Mouse (Mus musculus): Measurements from ENCODE around the gene Slc10a6.

Gene Slc10a6

GRCm38 (mm10) chr5:103617191-103617590, 12.0 kb downstream of the Slc10a6 start:
- no peak for DNase-seq

DNA sequence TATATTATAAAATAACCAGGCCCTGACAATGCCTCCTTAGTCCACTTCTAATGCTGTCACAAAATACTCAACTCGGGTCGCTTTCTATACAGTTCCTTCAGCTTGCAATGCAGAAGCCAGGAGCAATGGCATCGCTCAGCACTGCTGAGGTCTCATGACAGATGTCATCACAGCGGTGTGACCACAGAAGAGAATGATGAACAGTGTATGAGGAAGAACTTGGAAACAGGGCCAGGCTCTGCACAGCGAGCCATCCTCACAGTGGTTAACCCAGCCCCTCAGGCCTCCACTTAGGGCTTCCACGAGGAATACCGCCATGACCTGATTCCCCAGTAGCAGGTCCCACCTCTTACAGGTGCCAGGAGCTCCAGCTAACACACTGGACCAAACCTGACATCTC, 14.8 kb downstream of the Slc10a6 start:
- no peak for DNase-seq

- DNase-seq, result no peak
These were observed 16.9 kb downstream of the Slc10a6 start for GRCm38 (mm10) chr5:103612316-103612715.

DNA sequence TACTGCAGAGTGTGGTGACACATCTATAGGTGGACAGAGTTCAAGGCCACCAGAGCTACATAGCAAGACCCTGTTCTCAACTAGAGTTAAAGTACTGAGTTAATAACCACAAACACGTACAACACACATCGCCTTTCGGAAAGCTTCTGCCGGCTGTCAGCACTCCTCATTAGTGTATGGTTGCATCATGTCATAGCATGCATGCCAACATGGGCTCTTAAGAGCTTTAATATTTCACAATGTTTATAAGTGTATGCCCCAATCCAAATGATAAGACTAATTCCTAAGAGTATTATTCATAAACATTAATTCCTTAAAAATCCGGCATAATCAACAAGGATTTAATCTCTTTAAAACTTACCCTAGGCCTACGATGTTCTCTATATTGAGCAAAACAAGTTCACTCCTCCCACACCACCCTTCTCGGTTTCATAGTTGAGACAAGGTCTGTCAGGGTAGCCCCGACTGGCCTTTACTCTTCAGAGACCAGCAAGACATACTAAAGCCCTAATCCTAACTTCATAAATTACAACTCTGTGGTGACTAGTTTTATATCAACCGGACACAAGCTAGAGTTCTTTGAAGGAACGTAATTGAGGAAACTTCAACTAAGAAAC, 18.2 kb downstream of the Slc10a6 start:
- no peak for DNase-seq

DNA sequence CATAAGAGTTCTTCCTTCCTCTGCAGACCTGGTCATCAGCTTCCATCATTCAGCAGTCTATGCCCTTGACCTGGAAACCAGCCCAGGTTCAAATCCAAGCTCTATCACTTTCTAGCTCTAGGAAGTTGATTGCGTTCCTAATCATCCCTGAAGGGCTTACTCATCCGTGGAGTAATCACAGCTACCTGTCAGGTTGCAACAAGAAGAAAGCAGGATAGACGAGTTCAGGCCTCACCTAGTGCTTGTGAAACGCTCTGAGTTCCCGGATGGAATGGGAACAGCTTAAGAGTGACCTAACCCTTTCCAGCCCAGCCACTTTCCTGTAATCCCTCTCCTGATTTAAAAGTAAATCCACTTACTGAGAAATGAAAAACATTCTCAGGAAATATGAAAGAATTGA, 19.1 kb downstream of the Slc10a6 start:
- no peak for DNase-seq

- DNase-seq, result no peak
These were observed 23.5 kb downstream of the Slc10a6 start for GRCm38 (mm10) chr5:103605707-103606106.

DNA sequence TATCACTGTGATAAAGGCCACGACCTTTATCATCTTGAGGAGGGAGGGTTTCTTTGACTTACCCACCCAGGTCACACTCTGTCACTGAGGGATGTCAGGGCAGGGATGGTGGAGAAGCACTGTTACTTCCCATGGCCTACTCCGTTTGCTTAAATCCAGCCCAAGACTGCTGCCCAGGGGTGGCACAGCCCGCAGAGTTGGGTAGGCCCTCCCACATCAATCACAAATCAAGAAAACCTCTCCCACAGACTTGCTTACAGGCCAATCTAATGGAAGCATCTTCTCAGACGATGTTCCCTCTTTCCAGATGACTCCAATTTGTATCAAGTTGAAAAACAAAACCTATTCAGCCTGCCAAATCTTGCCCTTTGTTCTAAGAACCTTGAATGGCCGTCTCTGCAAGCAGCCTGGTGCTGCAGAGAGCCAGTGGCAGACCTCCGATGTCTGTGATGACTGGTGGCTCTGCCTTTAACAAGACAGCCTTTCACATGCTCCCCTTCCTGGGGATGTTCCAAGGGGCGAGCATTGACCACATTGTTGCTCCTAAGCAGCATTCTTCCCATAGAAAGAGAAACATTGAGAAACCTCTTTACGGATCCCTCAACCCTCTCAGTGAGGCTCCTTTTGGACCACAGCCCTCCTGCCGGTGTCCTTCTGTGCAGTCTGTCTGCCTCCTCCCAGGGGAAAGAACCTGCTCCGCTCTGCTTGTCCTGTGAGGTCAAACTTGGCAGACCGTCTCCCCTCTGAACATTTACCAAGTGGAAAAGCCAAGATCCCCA, 25.9 kb downstream of the Slc10a6 start:
- DNase-seq, result no peak

DNA sequence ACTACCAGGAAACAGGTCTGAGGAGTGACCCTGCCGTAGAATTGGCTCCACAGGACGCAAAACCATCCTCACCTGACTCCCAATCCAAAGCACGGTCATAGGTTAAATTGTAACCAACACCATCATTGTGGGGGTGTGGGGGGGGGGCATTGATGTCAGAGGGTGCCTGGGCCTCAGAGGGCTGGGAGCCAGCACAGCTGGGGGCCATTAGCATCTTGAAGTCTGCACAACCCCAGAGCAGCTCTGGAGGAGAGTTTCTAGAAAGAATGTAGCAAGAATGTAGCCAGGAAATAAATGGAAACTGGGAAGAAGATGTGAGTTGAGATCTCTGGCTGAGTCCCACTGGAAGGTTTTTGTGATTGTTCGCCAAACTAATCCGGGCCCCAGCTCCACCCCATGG, 30.3 kb downstream of the Slc10a6 start:
- DNase-seq, result no peak

DNA sequence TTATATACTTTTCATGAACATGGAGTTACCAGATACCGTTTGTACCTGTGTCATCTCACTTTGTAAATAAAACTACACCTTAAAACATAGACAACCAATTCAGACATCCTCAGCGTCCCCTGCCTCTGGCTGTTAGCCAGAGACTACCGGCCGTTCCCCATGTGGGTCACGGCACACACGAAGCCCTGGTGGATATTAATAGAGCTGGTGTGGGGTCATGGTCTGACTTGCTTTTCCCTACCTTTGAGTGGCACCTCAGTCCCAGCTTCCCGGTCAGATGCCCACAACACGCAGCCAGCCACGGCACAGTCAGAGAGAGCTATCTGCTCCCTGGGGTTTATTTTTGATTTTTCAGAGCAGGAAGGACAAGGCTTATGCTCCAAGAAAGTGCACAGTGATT, 30.9 kb downstream of the Slc10a6 start:
- no peak for DNase-seq

DNA sequence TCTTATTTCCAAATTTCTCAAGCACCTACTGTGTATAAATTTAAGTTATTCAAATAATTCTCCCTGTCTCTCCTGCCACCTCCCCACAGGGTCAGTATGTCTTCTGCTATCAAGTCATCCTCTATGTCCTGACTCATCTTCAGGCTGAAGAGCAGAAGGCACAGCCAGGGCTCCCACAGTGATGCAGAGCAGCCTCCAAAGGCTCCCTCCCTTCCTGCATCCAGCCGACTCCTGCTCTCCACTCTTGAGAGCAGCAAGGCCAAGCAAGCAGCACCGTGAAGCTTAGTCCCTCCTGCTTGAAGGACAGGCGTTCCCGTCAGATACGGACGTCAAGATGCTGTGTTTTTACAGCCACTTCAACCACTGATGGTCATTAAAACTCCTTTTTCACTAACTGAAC, 31.6 kb downstream of the Slc10a6 start:
- DNase-seq, result no peak

- DNase-seq, result no peak
These were observed 32.6 kb downstream of the Slc10a6 start for GRCm38 (mm10) chr5:103596467-103597146.

DNA sequence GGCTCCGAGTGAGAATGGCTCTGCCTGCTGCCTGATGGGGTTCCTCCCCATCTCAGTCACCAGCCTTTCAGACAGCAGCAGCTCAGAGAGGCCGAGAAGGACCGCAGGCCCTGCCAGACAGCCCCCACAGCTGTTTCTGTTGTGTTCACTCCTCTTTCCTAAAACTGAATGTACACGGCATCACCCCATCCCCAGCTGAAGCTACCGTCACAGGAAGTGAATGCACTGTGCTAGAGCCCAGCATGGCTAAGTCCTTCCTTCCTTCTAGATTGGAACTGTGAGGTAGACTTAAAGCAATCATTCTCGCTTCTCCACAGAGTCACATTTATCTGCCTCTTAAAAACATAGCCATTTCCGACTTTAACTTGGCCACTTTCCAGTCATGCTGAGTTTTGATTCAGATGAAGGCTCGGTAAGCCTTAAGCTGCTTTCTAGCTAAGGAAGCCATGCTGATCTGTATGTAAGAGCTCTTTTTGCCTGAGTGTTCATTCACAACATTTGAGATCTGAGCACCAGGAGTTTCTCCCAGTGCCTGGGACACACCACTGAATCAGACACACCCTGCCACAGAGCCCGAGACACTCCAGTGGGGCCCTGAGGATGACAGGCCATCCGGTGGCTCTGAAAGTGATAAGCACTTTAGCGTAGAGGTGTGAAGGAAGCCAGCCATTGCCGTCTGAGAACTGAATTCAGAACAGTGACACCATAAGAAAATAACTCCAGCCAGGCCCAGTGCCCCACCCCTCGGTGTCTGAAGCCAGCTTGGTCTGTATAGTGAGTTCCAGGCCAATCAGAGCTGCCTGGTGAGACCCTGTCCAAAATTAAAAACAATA, 33.6 kb downstream of the Slc10a6 start:
- no peak for DNase-seq

GRCm38 (mm10) chr5:103593575-103593974, 35.6 kb downstream of the Slc10a6 start:
- DNase-seq, result no peak

- no peak for DNase-seq
These were observed 36.5 kb downstream of the Slc10a6 start for GRCm38 (mm10) chr5:103592706-103593105.

- no peak for DNase-seq
These were observed 37.4 kb downstream of the Slc10a6 start for GRCm38 (mm10) chr5:103591846-103592245.

GRCm38 (mm10) chr5:103587219-103587618, 42.0 kb downstream of the Slc10a6 start:
- no peak for DNase-seq

- no peak for DNase-seq
These were observed 49.4 kb downstream of the Slc10a6 start for GRCm38 (mm10) chr5:103579680-103580420.

DNA sequence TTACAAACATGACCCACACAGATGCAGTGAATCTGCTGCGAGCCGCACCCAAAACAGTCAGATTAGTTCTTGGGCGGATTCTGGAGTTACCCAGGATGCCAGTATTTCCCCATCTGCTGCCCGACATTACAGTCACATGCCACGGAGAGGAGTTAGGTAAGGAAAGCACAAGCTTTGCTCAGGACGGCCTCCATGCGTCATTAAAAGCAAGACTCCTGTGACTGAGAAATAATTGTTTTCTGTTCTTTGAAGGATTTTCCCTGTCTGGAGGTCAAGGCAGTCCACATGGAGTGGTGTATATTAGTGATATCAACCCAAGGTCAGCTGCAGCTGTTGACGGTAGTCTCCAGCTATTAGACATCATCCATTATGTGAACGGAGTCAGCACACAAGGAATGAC, 59.8 kb downstream of the Slc10a6 start:
- no peak for DNase-seq

- DNase-seq, result no peak
These were observed 61.2 kb downstream of the Slc10a6 start for GRCm38 (mm10) chr5:103568034-103568433.

- DNase-seq, result no peak
These were observed 68.7 kb downstream of the Slc10a6 start for GRCm38 (mm10) chr5:103560546-103560945.
